Mouse (Mus musculus) cortical plate, adult 2 months (tissue): ENCODE results near the gene Tigit. TPM values are rescaled to one million over a fixed set of nuclear protein-coding genes. Genes with fewer than 3 reads are reported as not detected.

ENCODE experiments used
- H3K27ac ChIP-seq: fragments of 200-500 bp; 2 replicates; pipeline ENCODE4 v1.5.1; 2012; ENCODE audit warnings: low read length, control low read depth, inconsistent platforms; ENCODE audit not compliant: insufficient read depth
- H3K4me1 ChIP-seq: fragments of 200-500 bp; 2 replicates; pipeline ENCODE4 v1.6.1; 2011; ENCODE audit warnings: low read length; ENCODE audit not compliant: control insufficient read depth, insufficient read depth
- H3K4me3 ChIP-seq: fragments of 200-500 bp; 2 replicates; pipeline ENCODE4 v1.5.1; 2011; ENCODE audit warnings: mild to moderate bottlenecking, low read length, control low read depth; ENCODE audit not compliant: insufficient read depth
- CTCF ChIP-seq: fragments of 200-500 bp; IDR thresholded peaks from 2 replicates; pipeline ENCODE4 v1.5.1; 2011; ENCODE audit warnings: mild to moderate bottlenecking, control low read depth, low read length; ENCODE audit not compliant: insufficient read depth; ENCODE audit errors: extremely low read depth
- POLR2A ChIP-seq: fragments of 200-500 bp; IDR thresholded peaks from 2 replicates; pipeline ENCODE4 v1.6.1; 2011; ENCODE audit warnings: mild to moderate bottlenecking, low read length, control low read depth; ENCODE audit not compliant: insufficient read depth; ENCODE audit errors: extremely low read depth
- polyA plus RNA-seq: library from polyadenylated mRNA; depleted of rRNA; stranded (reverse); fragments of >200 nt; gene quantifications from 2 replicates; pipeline ENCODE4 v1.2.3, GENCODE M21; 2012; rRNA removed

Gene Tigit
- polyA plus RNA-seq: not detected in 2 replicates

- Histone ChIP-seq H3K4me3 (no peak within 1 kb of the TSS), H3K4me1 (no peaks in the 10 kb centered on the region), H3K27ac (no peak within 1 kb of the TSS)
- TF ChIP-seq CTCF (no peak), POLR2A (no peak)
These were observed at the start of gene Tigit for GRCm38 (mm10) chr16:43663978-43664579. TSS of gene Tigit (minus strand) at chr16:43664146.

GRCm38 (mm10) chr16:43711361-43711760 is 47.4 kb upstream of the Tigit start:
- H3K4me1 ChIP-seq: no peaks in the 10 kb centered on the region
- H3K27ac ChIP-seq: no peak overlapping the region
- H3K4me3 ChIP-seq: no peak overlapping the region
- TF ChIP-seq CTCF: no peak
- no peak for TF ChIP-seq POLR2A

DNA sequence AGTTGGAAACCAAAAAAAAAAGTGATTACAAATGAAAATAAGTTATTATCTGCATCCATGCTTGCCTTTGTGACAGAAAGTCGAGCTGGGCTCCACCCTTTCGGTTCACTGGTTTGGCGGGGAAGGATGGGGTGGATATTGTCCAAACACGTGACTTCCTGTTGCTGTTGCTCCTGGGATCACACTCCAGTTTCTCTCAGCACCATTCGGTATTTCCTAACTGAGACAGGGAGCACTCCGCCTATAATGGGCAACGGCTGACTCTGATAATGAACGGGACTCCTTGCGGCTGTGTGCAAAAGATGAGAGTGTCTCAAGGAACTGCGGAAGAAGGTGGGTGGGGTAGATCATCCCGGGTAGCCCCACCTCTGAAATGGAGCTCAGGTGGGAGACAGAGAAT is 46.7 kb upstream of the Tigit start:
- Histone ChIP-seq H3K4me1 (no peaks in the 10 kb centered on the region), H3K4me3 (no peak overlapping the region), H3K27ac (no peak overlapping the region)
- TF ChIP-seq POLR2A (no peak), CTCF (no peak)

DNA sequence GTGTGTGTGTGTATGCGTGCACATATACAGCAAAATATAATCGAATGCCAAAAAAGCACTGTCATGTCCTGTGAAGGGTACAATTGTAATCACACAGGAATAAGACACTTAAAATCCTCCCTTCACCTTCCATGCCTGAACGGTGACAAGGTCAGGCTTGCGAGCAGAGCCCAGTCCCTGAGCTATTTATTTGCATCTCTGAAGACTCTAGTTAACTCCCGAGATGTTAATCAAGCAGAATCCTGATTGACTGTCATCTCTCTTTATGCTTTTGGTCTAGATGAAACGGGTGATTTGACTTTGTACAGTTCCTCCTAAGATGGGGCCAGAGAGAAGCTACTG is 46.2 kb upstream of the Tigit start:
- no peak overlapping the region for H3K4me3 ChIP-seq
- TF ChIP-seq CTCF (no peak), POLR2A (no peak)
- no peaks in the 10 kb centered on the region for H3K4me1 ChIP-seq
- H3K27ac ChIP-seq: no peak overlapping the region

GRCm38 (mm10) chr16:43709432-43710133 is 45.6 kb upstream of the Tigit start:
- TF ChIP-seq POLR2A (no peak), CTCF (no peak)
- Histone ChIP-seq H3K27ac (no peak overlapping the region), H3K4me3 (no peak overlapping the region), H3K4me1 (no peaks in the 10 kb centered on the region)

- H3K4me1 ChIP-seq: no peaks in the 10 kb centered on the region
- no peak overlapping the region for H3K27ac ChIP-seq
- TF ChIP-seq CTCF (no peak), POLR2A (no peak)
- H3K4me3 ChIP-seq: no peak overlapping the region
These were observed 45.1 kb upstream of the Tigit start for GRCm38 (mm10) chr16:43709062-43709413.

- no peaks in the 10 kb centered on the region for H3K4me1 ChIP-seq
- H3K4me3 ChIP-seq: no peak overlapping the region
- TF ChIP-seq CTCF (no peak), POLR2A (no peak)
- H3K27ac ChIP-seq: no peak overlapping the region
These were observed 44.6 kb upstream of the Tigit start for GRCm38 (mm10) chr16:43708335-43709061.

DNA sequence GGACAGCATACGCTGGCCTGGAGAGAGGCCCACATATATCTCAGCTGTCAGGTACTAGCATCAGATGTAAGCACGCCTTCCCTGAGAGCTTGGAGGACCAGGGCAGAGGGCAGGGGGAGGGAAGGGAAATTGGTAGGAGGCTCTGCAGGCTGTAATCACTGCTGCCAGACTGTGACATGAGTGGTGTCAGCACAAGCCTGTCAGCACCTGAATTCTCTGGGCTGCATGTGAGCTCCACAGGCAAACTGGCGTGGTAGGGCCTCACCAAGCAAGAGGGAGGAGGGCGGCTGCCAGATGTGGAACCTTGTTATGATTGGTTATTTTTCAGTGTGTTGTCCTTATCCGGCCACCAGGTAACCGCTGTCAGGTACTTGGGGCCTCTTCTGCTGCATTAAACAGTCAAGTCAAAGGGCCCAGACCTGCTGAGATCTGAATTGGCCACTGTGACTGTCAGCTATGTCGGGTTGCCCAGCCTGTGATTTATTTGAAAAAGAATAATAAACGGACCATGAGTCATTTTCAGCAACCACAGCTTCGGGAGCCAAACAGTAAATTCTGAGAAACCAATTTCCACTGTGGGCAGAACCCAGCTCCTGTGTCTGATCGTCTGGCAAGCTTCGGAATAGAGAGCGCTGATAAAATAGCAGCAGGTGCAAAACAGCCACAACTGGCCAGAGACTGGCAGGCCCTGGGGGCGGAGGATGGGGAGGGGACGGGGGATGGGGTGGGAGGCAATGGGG is 38.0 kb upstream of the Tigit start:
- Histone ChIP-seq H3K4me1 (no peaks in the 10 kb centered on the region; the same call in 1 of the 2 replicates), H3K27ac (no peak overlapping the region), H3K4me3 (no peak overlapping the region)
- TF ChIP-seq POLR2A (no peak), CTCF (no peak)

DNA sequence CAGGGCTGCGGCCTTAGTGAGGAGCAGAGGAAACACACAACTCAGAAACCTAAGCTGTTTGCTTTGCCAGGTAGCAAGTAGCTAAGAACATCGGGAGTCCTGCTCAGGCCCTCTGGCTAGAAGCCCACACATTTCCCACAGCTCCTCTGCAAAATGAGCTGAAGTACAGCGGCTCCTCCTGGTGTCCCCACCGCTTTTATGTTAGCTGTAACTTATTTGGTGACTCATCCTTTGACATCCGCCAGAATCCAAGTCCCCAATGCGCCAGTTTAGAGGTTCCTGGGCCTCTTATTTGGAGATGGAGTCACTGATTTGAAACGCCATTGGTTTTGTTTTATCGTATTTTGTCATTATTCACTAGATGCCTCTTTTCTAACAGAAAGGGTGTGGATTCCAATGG is 36.6 kb upstream of the Tigit start:
- no peak overlapping the region for H3K27ac ChIP-seq

More for the DNA sequence above, 36.6 kb upstream of the Tigit start:
- no peak overlapping the region for H3K4me3 ChIP-seq
- H3K4me1 ChIP-seq: no peaks in the 10 kb centered on the region; the same call in 1 of the 2 replicates
- TF ChIP-seq CTCF (no peak), POLR2A (no peak)
